Mouse (Mus musculus): ENCODE measurements around the gene Wsb2. TPM values are rescaled to one million over a fixed set of nuclear protein-coding genes. Genes with fewer than 3 reads are reported as not detected.
A peak's percentile ranks its signal among the peaks of the same experiment; 100 is the strongest.

Gene Wsb2
- total and polyA plus RNA-seq, 2 experiments from 2014 or later: 336 to 494 TPM

DNA sequence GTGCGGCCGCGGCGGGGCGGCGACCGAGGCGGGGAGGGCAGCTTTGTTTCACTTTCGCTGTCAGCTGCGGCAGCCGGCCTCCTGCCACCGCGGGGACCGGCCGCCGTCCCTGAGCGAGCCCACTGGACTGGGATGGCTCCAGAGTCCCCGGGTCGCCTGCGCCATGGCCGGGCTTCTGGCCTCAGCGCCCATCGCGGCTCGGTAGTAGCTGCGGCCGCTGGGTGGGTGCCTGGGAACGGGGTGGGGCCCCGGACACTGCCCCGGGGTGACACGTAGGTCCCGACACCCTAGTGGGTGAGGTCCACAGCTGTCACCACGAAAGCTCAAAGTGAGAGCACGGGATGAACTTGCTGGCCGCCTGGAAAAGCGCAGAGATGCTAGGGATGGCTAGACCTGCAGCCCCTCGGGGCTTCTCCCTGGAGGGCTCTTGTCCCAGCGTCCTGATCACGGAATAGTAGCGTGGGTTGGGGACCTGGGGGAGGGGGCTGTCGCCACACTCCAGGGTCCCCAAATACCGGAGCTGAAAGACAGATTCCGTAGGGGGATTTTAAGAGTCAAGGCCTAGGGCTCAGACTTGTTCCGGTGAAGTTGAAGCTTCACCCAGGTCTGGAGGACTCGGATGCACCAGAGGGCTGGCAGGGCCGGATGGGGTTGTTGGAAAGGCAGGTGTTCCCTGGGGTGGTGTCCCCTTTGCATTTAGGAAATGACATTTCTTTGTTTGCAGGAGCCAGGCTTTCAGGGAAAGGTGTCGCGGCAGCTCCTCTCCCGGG lies 559 bp downstream of the Wsb2 start:
- peak overlapping the region; percentile 98 for H3K9ac ChIP-seq (replicated peaks; ENCODE audit: low read length, poor library complexity, severe bottlenecking)
- H3K4me3 ChIP-seq (ENCODE audit: low read depth, low read length): peak overlapping the region; percentile 86
- no peak for TF ChIP-seq CTCF (IDR thresholded peaks at IDR 0.05)
- H3K9me3 ChIP-seq (ENCODE audit: low read length): no peaks in the 10 kb centered on the region
- H3K4me1 ChIP-seq (ENCODE audit: insufficient read depth, low read length): peaks cover 9% of the 10 kb centered on the region
- WGBS: under 1% methylated on average over 42 of the region's 49 CpGs
- no peaks in the 10 kb centered on the region for H3K36me3 ChIP-seq (ENCODE audit: insufficient read depth, low read length)
- peak overlapping the region; percentile 92 for H3K4me2 ChIP-seq (ENCODE audit: low read depth, low read length, poor library complexity, severe bottlenecking)
- DNase-seq (ENCODE audit: low spot score) (peak; percentile 22), ATAC-seq (ENCODE audit: low FRiP score) (peak; percentile 47; the same call in 1 of the 2 replicates)
- H3K27me3 ChIP-seq (ENCODE audit: insufficient read depth, low read length): no peaks in the 10 kb centered on the region
- peak overlapping the region; percentile 96 for H3K27ac ChIP-seq (ENCODE audit: low read depth, low read length)

DNA sequence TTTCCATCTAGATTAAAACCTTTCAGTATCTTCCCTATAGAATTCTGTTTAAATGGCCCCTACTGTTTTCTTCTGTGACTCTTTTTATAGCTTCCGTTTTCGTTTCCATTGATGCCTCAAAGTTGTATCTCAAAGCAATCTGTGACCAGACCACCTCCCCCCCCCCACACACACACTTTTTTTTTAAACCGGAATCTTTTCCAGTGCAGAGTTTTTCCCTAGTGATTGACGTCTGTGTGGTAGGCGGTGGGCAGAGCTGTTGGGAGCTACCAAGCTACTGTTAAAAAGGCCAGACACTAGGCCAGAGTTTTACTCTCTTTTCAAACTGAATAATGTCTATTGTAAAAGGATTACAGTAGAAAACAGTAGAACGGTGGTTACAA lies 1.1 kb downstream of the Wsb2 start:
- peaks cover 9% of the 10 kb centered on the region for H3K4me1 ChIP-seq (ENCODE audit: insufficient read depth, low read length)
- peak overlapping the region; percentile 96; the same call in 1 of the 2 replicates for H3K27ac ChIP-seq (ENCODE audit: low read depth, low read length)

DNA sequence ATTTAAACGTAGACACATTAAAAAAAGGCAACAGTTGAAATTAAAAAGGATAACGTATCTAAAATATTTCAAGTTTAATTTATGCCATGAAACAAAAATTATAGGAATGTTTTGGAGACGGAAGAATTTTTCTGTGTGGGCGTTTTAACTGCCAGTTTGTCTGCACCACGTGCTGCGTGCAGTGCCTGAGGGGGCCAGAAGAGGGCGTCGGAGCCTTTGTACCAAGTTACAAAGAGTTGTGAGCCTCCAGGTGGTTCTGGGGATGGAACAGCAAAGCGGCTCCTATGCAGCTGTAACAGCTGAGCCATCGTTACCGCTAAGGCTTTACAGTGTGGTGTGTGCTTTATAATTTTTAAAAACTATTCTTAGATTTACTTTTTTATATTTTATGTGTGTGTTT lies 1.6 kb downstream of the Wsb2 start:
- Histone ChIP-seq H3K4me1 (ENCODE audit: insufficient read depth, low read length) (peaks cover 9% of the 10 kb centered on the region), H3K9me3 (ENCODE audit: low read length) (no peaks in the 10 kb centered on the region), H3K27ac (ENCODE audit: low read depth, low read length) (no peak overlapping the region), H3K4me2 (ENCODE audit: low read depth, low read length, poor library complexity, severe bottlenecking) (peak overlapping the region; percentile 92), H3K4me3 (ENCODE audit: low read depth, low read length) (peak overlapping the region; percentile 86), H3K9ac (replicated peaks; ENCODE audit: low read length, poor library complexity, severe bottlenecking) (no peak overlapping the region; the same call in 1 of the 2 replicates), H3K36me3 (ENCODE audit: insufficient read depth, low read length) (peaks cover 3% of the 10 kb centered on the region; the same call in 1 of the 2 replicates), H3K27me3 (ENCODE audit: insufficient read depth, low read length) (no peaks in the 10 kb centered on the region)
- peak; percentile 78 for DNase-seq (ENCODE audit: low spot score)
- 34% methylated on average over 11 of the region's 11 CpGs for WGBS
- ATAC-seq (ENCODE audit: low FRiP score): no peak
- peak; percentile 83 for TF ChIP-seq CTCF (IDR thresholded peaks at IDR 0.05)

More for the DNA sequence above, 1.1 kb downstream of the Wsb2 start:
- no peak for TF ChIP-seq CTCF (IDR thresholded peaks at IDR 0.05)
- DNase-seq (ENCODE audit: low spot score) (no peak), ATAC-seq (ENCODE audit: low FRiP score) (no peak)
- no peaks in the 10 kb centered on the region for H3K9me3 ChIP-seq (ENCODE audit: low read length)
- H3K36me3 ChIP-seq (ENCODE audit: insufficient read depth, low read length): no peaks in the 10 kb centered on the region
- peak overlapping the region; percentile 98 for H3K9ac ChIP-seq (replicated peaks; ENCODE audit: low read length, poor library complexity, severe bottlenecking)
- peak overlapping the region; percentile 86 for H3K4me3 ChIP-seq (ENCODE audit: low read depth, low read length)
- H3K27me3 ChIP-seq (ENCODE audit: insufficient read depth, low read length): no peaks in the 10 kb centered on the region
- H3K4me2 ChIP-seq (ENCODE audit: low read depth, low read length, poor library complexity, severe bottlenecking): peak overlapping the region; percentile 92
- under 1% methylated on average over 6 of the region's 6 CpGs for WGBS

DNA sequence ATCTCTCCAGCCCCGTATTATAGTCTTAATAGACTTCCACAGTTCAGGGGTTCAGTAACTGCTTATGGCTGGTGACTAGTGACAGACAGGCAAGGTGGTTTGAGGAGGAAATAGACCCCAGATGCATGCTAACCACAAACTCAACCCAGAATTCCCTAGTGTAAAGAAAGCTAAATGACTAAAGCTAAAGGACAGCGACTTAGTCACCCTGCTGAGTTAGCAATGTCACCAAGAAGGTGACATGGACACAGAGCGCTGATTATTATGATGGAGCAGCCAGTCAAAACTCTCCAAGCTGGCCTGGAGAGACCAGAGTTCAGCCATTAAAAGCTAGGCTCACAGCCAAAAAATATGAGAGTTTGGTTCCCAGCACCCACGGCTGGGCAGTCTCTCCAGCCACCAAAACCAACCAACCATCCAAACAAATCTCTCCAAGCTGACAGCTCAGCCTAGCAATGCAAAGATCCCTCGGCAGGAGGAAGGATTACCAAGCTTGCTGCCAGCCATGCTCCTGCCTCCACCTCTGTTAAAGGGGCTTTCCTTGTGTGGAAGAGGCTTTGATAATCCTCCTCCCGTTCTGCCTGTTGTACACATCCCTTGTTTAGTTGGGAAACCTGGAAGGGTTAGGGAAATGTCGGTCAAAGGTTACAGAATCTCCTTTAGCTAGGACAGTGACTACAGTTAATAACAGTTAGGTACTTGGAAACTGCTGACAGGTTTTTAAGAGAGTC lies 2.6 kb downstream of the Wsb2 start:
- Histone ChIP-seq H3K4me3 (ENCODE audit: low read depth, low read length) (no peak overlapping the region), H3K4me2 (ENCODE audit: low read depth, low read length, poor library complexity, severe bottlenecking) (0 out of 2 replicates have a peak overlapping the region, but pooled peaks have one; percentile 9), H3K9me3 (ENCODE audit: low read length) (no peaks in the 10 kb centered on the region), H3K27me3 (ENCODE audit: insufficient read depth, low read length) (no peaks in the 10 kb centered on the region), H3K4me1 (ENCODE audit: insufficient read depth, low read length) (peaks cover 9% of the 10 kb centered on the region), H3K36me3 (ENCODE audit: insufficient read depth, low read length) (peaks cover 7% of the 10 kb centered on the region), H3K27ac (ENCODE audit: low read depth, low read length) (no peak overlapping the region), H3K9ac (replicated peaks; ENCODE audit: low read length, poor library complexity, severe bottlenecking) (0 out of 2 replicates have a peak overlapping the region, but pooled peaks have one; percentile 19)
- 33% methylated on average over 7 of the region's 7 CpGs for WGBS
- ATAC-seq (ENCODE audit: low FRiP score) (no peak), DNase-seq (ENCODE audit: low spot score) (no peak)
- TF ChIP-seq CTCF (IDR thresholded peaks at IDR 0.05): no peak

DNA sequence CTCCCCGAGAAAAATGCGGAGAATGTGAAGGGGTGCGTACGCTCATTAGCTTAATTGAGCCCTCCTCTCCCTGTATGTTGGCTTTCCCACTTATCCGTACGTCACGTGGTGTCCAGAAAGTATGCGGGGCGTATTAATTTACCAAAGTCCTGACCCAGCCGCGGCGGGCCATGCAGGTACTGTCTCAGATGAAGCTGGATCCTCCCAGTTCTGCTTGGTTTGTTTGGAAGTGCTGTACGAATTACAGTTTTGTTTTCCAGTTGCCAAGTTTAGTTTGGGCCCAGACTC lies 3.1 kb downstream of the Wsb2 start:
- no peak overlapping the region for H3K4me3 ChIP-seq (ENCODE audit: low read depth, low read length)
- TF ChIP-seq CTCF (IDR thresholded peaks at IDR 0.05): no peak
- peaks cover 12% of the 10 kb centered on the region for H3K36me3 ChIP-seq (ENCODE audit: insufficient read depth, low read length)
- DNase-seq (ENCODE audit: low spot score): no peak
- no peaks in the 10 kb centered on the region for H3K9me3 ChIP-seq (ENCODE audit: low read length)
- H3K27ac ChIP-seq (ENCODE audit: low read depth, low read length): no peak overlapping the region
- no peak overlapping the region for H3K4me2 ChIP-seq (ENCODE audit: low read depth, low read length, poor library complexity, severe bottlenecking)
- no peaks in the 10 kb centered on the region for H3K27me3 ChIP-seq (ENCODE audit: insufficient read depth, low read length)
- no peak for ATAC-seq (ENCODE audit: low FRiP score)
- WGBS: 51% methylated on average over 13 of the region's 13 CpGs
- H3K9ac ChIP-seq (replicated peaks; ENCODE audit: low read length, poor library complexity, severe bottlenecking): 0 out of 2 replicates have a peak overlapping the region, but pooled peaks have one; percentile 19
- peaks cover 9% of the 10 kb centered on the region for H3K4me1 ChIP-seq (ENCODE audit: insufficient read depth, low read length)

Measured in midbrain, postnatal 0 days (tissue).